23 mouse cellular contexts compared by ENCODE assay signal in the genomic region with DNA sequence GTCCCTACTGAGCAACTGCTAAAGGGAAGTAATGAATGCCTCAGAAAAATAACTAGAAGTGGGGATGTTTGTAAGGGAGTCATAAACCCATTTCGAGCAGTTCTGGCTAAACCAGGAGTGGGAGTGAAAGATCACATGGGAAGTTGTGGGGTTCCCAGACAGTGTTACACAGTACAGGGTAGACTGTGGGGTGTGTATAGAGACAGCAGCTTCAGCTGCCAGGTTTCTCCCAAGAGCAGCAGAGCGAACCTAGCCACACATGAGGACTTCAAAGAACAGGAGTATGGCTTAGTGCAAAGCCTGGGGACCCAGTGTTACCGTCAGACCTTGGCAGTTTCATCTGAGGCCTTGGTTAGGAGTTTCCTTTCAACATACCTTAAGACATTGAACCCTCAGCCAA. TPM values are rescaled to one million over a fixed set of nuclear protein-coding genes. Genes with fewer than 3 reads are reported as not detected.
DNase-seq lines count a peak whose midpoint lies in the region; ATAC-seq lines count a peak whose summit lies in the region.
"Had no signal": no experiment of that assay in that cellular context is flagged by ENCODE, and none has a peak within 500 bp of the region (broad histone marks: within the 10 kb centered on the region; RNA-seq: fewer than 3 reads in every experiment).

No protein-coding gene starts in this region.

- no peak overlapping the region for H3K4me2 ChIP-seq in midbrain, embryonic 16.5 days (ENCODE audit: low read length)
- H3K4me2 ChIP-seq in midbrain, embryonic 13.5 days (replicated peaks), result no peak overlapping the region
- no peak overlapping the region for H3K4me2 ChIP-seq in hindbrain, embryonic 16.5 days (ENCODE audit: low read length)
- H3K4me2 ChIP-seq: embryonic facial prominence, embryonic 13.5 days; embryonic facial prominence, embryonic 15.5 days; forebrain, embryonic 12.5 days had no signal

- no peak overlapping the region for H3K27ac ChIP-seq in midbrain, embryonic 16.5 days (ENCODE audit: low read length)
- no peak overlapping the region for H3K27ac ChIP-seq in midbrain, embryonic 13.5 days
- no peak overlapping the region for H3K27ac ChIP-seq in hindbrain, embryonic 16.5 days (ENCODE audit: low read depth, low read length)
- H3K27ac ChIP-seq: embryonic facial prominence, embryonic 13.5 days; embryonic facial prominence, embryonic 15.5 days; forebrain, embryonic 10.5 days; forebrain, embryonic 12.5 days had no signal

- no peak overlapping the region for H3K9ac ChIP-seq in midbrain, embryonic 16.5 days (ENCODE audit: low read depth, low read length)
- no peak overlapping the region for H3K9ac ChIP-seq in midbrain, embryonic 13.5 days (replicated peaks)
- H3K9ac ChIP-seq in hindbrain, embryonic 16.5 days (ENCODE audit: low read depth, low read length), result no peak overlapping the region
- H3K9ac ChIP-seq: embryonic facial prominence, embryonic 13.5 days; embryonic facial prominence, embryonic 15.5 days; forebrain, embryonic 12.5 days had no signal

- H3K4me3 ChIP-seq in midbrain, embryonic 16.5 days (ENCODE audit: low read depth, low read length), result no peak overlapping the region
- H3K4me3 ChIP-seq in midbrain, embryonic 13.5 days (replicated peaks), result no peak overlapping the region
- no peak overlapping the region for H3K4me3 ChIP-seq in hindbrain, embryonic 16.5 days (ENCODE audit: low read length)
- H3K4me3 ChIP-seq: embryonic facial prominence, embryonic 13.5 days; embryonic facial prominence, embryonic 15.5 days; erythroblast, embryonic 14.5 days; forebrain, embryonic 10.5 days; forebrain, embryonic 12.5 days had no signal

- H3K36me3 ChIP-seq in midbrain, embryonic 16.5 days (ENCODE audit: control insufficient read depth, insufficient read depth, low read length), result peaks cover 5% of the 10 kb centered on the region; the same call in 1 of the 2 replicates
- H3K36me3 ChIP-seq in midbrain, embryonic 13.5 days, result no peaks in the 10 kb centered on the region
- no peaks in the 10 kb centered on the region; the same call in 1 of the 2 replicates for H3K36me3 ChIP-seq in hindbrain, embryonic 16.5 days (ENCODE audit: control insufficient read depth, insufficient read depth, low read length)
- H3K36me3 ChIP-seq: embryonic facial prominence, embryonic 13.5 days; embryonic facial prominence, embryonic 15.5 days had no signal

- H3K9me3 ChIP-seq in midbrain, embryonic 16.5 days (replicated peaks; ENCODE audit: control insufficient read depth, low read length, poor library complexity, severe bottlenecking), result no peaks in the 10 kb centered on the region
- H3K9me3 ChIP-seq in midbrain, embryonic 13.5 days, result no peaks in the 10 kb centered on the region
- H3K9me3 ChIP-seq in hindbrain, embryonic 16.5 days (ENCODE audit: control insufficient read depth, low read length), result no peaks in the 10 kb centered on the region
- H3K9me3 ChIP-seq: embryonic facial prominence, embryonic 13.5 days; embryonic facial prominence, embryonic 15.5 days; forebrain, embryonic 10.5 days; forebrain, embryonic 12.5 days had no signal

- DNase-seq in frontal cortex, postnatal 10 days (ENCODE audit: low spot score in 2 of 2), result no peak
- DNase-seq: adrenal gland, adult 2 months; adrenal gland, postnatal 10 days; adrenal gland, postnatal 25 days; cerebellum, adult 11 months; cerebellum, adult 18-20 months; cerebellum, adult 8-10 months; cerebellum, adult 9-11 months; cerebellum, postnatal 14 days; cerebellum, postnatal 36 days; embryo, embryonic 11 days had no signal

- 95% methylated on average over 3 of the region's 3 CpGs for WGBS in midbrain, embryonic 16.5 days
- 90% methylated on average over 3 of the region's 3 CpGs for WGBS in midbrain, embryonic 13.5 days
- 86% methylated on average over 3 of the region's 3 CpGs for WGBS in hindbrain, embryonic 16.5 days

- ATAC-seq in frontal cortex, adult (ENCODE audit: low TSS enrichment), result peak; percentile 31
- peak; percentile 51; the same call in 1 of the 2 replicates for ATAC-seq in midbrain, embryonic 16.5 days
- ATAC-seq in midbrain, embryonic 13.5 days, result no peak
- no peak for ATAC-seq in hindbrain, embryonic 16.5 days
- ATAC-seq: forebrain, embryonic 14.5 days had no signal

- no peaks in the 10 kb centered on the region; the same call in 1 of the 2 replicates for H3K4me1 ChIP-seq in midbrain, embryonic 16.5 days (ENCODE audit: control insufficient read depth, insufficient read depth, low read length)
- H3K4me1 ChIP-seq in midbrain, embryonic 13.5 days (replicated peaks), result no peaks in the 10 kb centered on the region; the same call in 1 of the 2 replicates
- H3K4me1 ChIP-seq in hindbrain, embryonic 16.5 days (ENCODE audit: control insufficient read depth, insufficient read depth, low read depth, low read length), result no peaks in the 10 kb centered on the region
- H3K4me1 ChIP-seq: embryonic facial prominence, embryonic 13.5 days; embryonic facial prominence, embryonic 15.5 days had no signal

- H3K27me3 ChIP-seq in midbrain, embryonic 16.5 days (ENCODE audit: control insufficient read depth, insufficient read depth, low read depth, low read length), result no peaks in the 10 kb centered on the region
- no peaks in the 10 kb centered on the region for H3K27me3 ChIP-seq in midbrain, embryonic 13.5 days
- H3K27me3 ChIP-seq in hindbrain, embryonic 16.5 days (replicated peaks; ENCODE audit: control insufficient read depth, insufficient read depth, low read length), result no peaks in the 10 kb centered on the region
- H3K27me3 ChIP-seq: embryonic facial prominence, embryonic 13.5 days; embryonic facial prominence, embryonic 15.5 days; forebrain, embryonic 12.5 days had no signal

RNA-seq across cellular contexts. Expression of a gene that starts 57.7 kb away (rescaled TPM):
- 0.28 TPM in 1 of 2 replicates, not detected in the other for polyA plus RNA-seq in midbrain, embryonic 16.5 days (2015; fragmentation: Nextera tagmentation; extraction: Ambion mirVana)
- not detected in 2 replicates for polyA plus RNA-seq in midbrain, embryonic 13.5 days (2015; fragmentation: Nextera tagmentation; extraction: Ambion mirVana)
- polyA plus RNA-seq in hindbrain, embryonic 16.5 days (2015; fragmentation: Nextera tagmentation; extraction: Ambion mirVana), result 0.26 and 0.28 TPM in 2 replicates
- polyA plus RNA-seq: adrenal gland, adult 2 months; brain, embryonic 14.5 days; embryonic facial prominence, embryonic 11.5 days; erythroblast, embryonic 14.5 days had no signal

Comparison
In these comparisons a context has a peak if more than half of its experiments do, and no peak if none do; other contexts are left out.
1. ATAC-seq: peak in frontal cortex, adult (single experiment) and midbrain, embryonic 16.5 days (single experiment); none in midbrain, embryonic 13.5 days (single experiment) and hindbrain, embryonic 16.5 days (single experiment).